Mouse (Mus musculus): ENCODE data around the gene Cxcl9. TPM values are rescaled to one million over a fixed set of nuclear protein-coding genes. Genes with fewer than 3 reads are reported as not detected.
A peak's percentile ranks its signal among the peaks of the same experiment; 100 is the strongest.

Gene Cxcl9
- total and polyA plus RNA-seq, 3 experiments, result not detected

GRCm38 (mm10) chr5:92318119-92318518 is 9.8 kb downstream of the Cxcl9 start:
- peak; percentile 71 for DNase-seq (ENCODE audit: low read depth, low spot score)

GRCm38 (mm10) chr5:92313776-92314175 is 14.1 kb downstream of the Cxcl9 start:
- no peak overlapping the region for H3K4me3 ChIP-seq (ENCODE audit: control insufficient read depth in 1 of 2, insufficient read depth in 1 of 2, low read depth in 2 of 2, low read length in 2 of 2)
- peaks cover 10% of the 10 kb centered on the region for H3K79me2 ChIP-seq (ENCODE audit: control insufficient read depth, insufficient read depth, low read length, poor library complexity)
- no peaks in the 10 kb centered on the region for H3K9me3 ChIP-seq (replicated peaks; ENCODE audit: insufficient read depth, low read length)
- H3K4me1 ChIP-seq (ENCODE audit: control insufficient read depth in 1 of 2, insufficient read depth in 2 of 2, low read length in 2 of 2), result peaks cover 0 to under 1% of the 10 kb centered on the region in 2 experiments; a peak in 2 of 4 replicates
- DNase-seq (ENCODE audit: low read depth, low spot score), result peak; percentile 22
- H3K27me3 ChIP-seq (ENCODE audit: control insufficient read depth in 1 of 2, insufficient read depth in 2 of 2, low read length in 2 of 2), result no peaks in the 10 kb centered on the region; a peak in 1 of 4 replicates
- H3K36me3 ChIP-seq (ENCODE audit: control insufficient read depth in 1 of 2, insufficient read depth in 2 of 2, low read length in 2 of 2), result peaks cover 0 to under 1% of the 10 kb centered on the region in 2 experiments; a peak in 2 of 4 replicates
- TF ChIP-seq MAZ (IDR thresholded peaks at IDR 0.05; ENCODE audit: low read depth, low read length), result no peak
- no peak for TF ChIP-seq POLR2AphosphoS5 (IDR thresholded peaks at IDR 0.05; ENCODE audit: borderline replicate concordance, low read depth, low read length)
- no peak for TF ChIP-seq MYB (IDR thresholded peaks at IDR 0.05; ENCODE audit: low read depth, low read length)
- TF ChIP-seq CTCF (IDR thresholded peaks at IDR 0.05 in 2 of 3, conservative IDR thresholded peaks at IDR 0.05 in 1 of 3; ENCODE audit: control insufficient read depth in 1 of 3, insufficient read depth in 1 of 3, low read depth in 2 of 3, low read length in 3 of 3, poor library complexity in 1 of 3, severe bottlenecking in 1 of 3), result no peak
- no peak for TF ChIP-seq SMC3 (IDR thresholded peaks at IDR 0.05; ENCODE audit: low read depth, low read length)
- no peak for TF ChIP-seq MAFK (IDR thresholded peaks at IDR 0.05; ENCODE audit: borderline replicate concordance, low read depth, low read length)
- TF ChIP-seq USF2 (IDR thresholded peaks at IDR 0.05; ENCODE audit: borderline replicate concordance in 1 of 2, insufficient read depth in 1 of 2, low read depth in 1 of 2, low read length in 2 of 2), result no peak
- TF ChIP-seq RCOR1 (IDR thresholded peaks at IDR 0.05; ENCODE audit: low read depth, low read length), result no peak
- TF ChIP-seq RAD21 (IDR thresholded peaks at IDR 0.05; ENCODE audit: low read depth, low read length), result no peak
- TF ChIP-seq MEF2A (IDR thresholded peaks at IDR 0.05; ENCODE audit: extremely low read depth, insufficient replicate concordance, low read depth, low read length, poor library complexity, severe bottlenecking), result no peak
- no peak for TF ChIP-seq ZC3H11A (IDR thresholded peaks at IDR 0.05; ENCODE audit: low read depth, low read length)
- TF ChIP-seq HCFC1 (IDR thresholded peaks at IDR 0.05; ENCODE audit: low read depth, low read length), result no peak
- TF ChIP-seq MXI1 (IDR thresholded peaks at IDR 0.05; ENCODE audit: low read depth, low read length), result no peak
- TF ChIP-seq ZNF384 (IDR thresholded peaks at IDR 0.05; ENCODE audit: low read depth, low read length), result no peak
- TF ChIP-seq BHLHE40 (IDR thresholded peaks at IDR 0.05; ENCODE audit: borderline replicate concordance, low read depth, low read length), result no peak
- no peak for TF ChIP-seq CHD1 (IDR thresholded peaks at IDR 0.05; ENCODE audit: low read depth, low read length)
- TF ChIP-seq NELFE (IDR thresholded peaks at IDR 0.05; ENCODE audit: low read depth, low read length), result no peak
- no peak for TF ChIP-seq TBP (IDR thresholded peaks at IDR 0.05; ENCODE audit: low read depth, low read length)
- no peak for TF ChIP-seq ZMIZ1 (IDR thresholded peaks at IDR 0.05; ENCODE audit: low read depth, low read length)
- H3K27ac ChIP-seq (ENCODE audit: control insufficient read depth, low read depth, low read length), result no peak overlapping the region
- no peak overlapping the region for H3K9ac ChIP-seq (ENCODE audit: control insufficient read depth, low read depth, low read length, poor library complexity, severe bottlenecking)

More at GRCm38 (mm10) chr5:92318119-92318518, 9.8 kb downstream of the Cxcl9 start:
- H3K4me3 ChIP-seq (ENCODE audit: control insufficient read depth in 1 of 2, insufficient read depth in 1 of 2, low read depth in 2 of 2, low read length in 2 of 2), result no peak overlapping the region
- TF ChIP-seq RCOR1 (IDR thresholded peaks at IDR 0.05; ENCODE audit: low read depth, low read length) (no peak), USF1 (IDR thresholded peaks at IDR 0.05; ENCODE audit: low read depth, low read length) (no peak), TAL1 (IDR thresholded peaks at IDR 0.05; ENCODE audit: low read length) (no peak), POLR2AphosphoS2 (IDR thresholded peaks at IDR 0.05; ENCODE audit: low read length) (no peak), USF2 (IDR thresholded peaks at IDR 0.05; ENCODE audit: borderline replicate concordance in 1 of 2, insufficient read depth in 1 of 2, low read depth in 1 of 2, low read length in 2 of 2) (no peak), MAZ (IDR thresholded peaks at IDR 0.05; ENCODE audit: low read depth, low read length) (no peak), GABPA (IDR thresholded peaks at IDR 0.05; ENCODE audit: low read depth, low read length) (no peak), HCFC1 (IDR thresholded peaks at IDR 0.05; ENCODE audit: low read depth, low read length) (no peak), EP300 (IDR thresholded peaks at IDR 0.05; ENCODE audit: low read depth in 1 of 2, low read length in 2 of 2) (no peak), RAD21 (IDR thresholded peaks at IDR 0.05; ENCODE audit: low read depth, low read length) (no peak), JUND (IDR thresholded peaks at IDR 0.05; ENCODE audit: low read depth, low read length) (no peak), ZMIZ1 (IDR thresholded peaks at IDR 0.05; ENCODE audit: low read depth, low read length) (no peak), ZKSCAN1 (IDR thresholded peaks at IDR 0.05; ENCODE audit: low read depth, low read length) (no peak), TBP (IDR thresholded peaks at IDR 0.05; ENCODE audit: low read depth, low read length) (no peak)
- H3K27me3 ChIP-seq (ENCODE audit: control insufficient read depth in 1 of 2, insufficient read depth in 2 of 2, low read length in 2 of 2), result peaks cover 0 to 1% of the 10 kb centered on the region in 2 experiments; a peak in 2 of 4 replicates
- no peak overlapping the region for H3K27ac ChIP-seq (ENCODE audit: control insufficient read depth, low read depth, low read length)
- no peaks in the 10 kb centered on the region for H3K9me3 ChIP-seq (replicated peaks; ENCODE audit: insufficient read depth, low read length)
- no peaks in the 10 kb centered on the region; a peak in 1 of 4 replicates for H3K4me1 ChIP-seq (ENCODE audit: control insufficient read depth in 1 of 2, insufficient read depth in 2 of 2, low read length in 2 of 2)
- no peaks in the 10 kb centered on the region for H3K79me2 ChIP-seq (ENCODE audit: control insufficient read depth, insufficient read depth, low read length, poor library complexity)
- H3K9ac ChIP-seq (ENCODE audit: control insufficient read depth, low read depth, low read length, poor library complexity, severe bottlenecking), result no peak overlapping the region
- H3K36me3 ChIP-seq (ENCODE audit: control insufficient read depth in 1 of 2, insufficient read depth in 2 of 2, low read length in 2 of 2), result no peaks in the 10 kb centered on the region

Measured in MEL (cell line).